Mouse (Mus musculus) kidney, adult 8-10 months (tissue): ENCODE data around the gene Fgf2.
A peak's percentile ranks its signal among the peaks of the same experiment; 100 is the strongest.

Experiments used
- DNase-seq, 2 experiments: peaks; one replicate each; pipeline ENCODE4 v3.0.0; 2022

The Fgf2 gene

GRCm38 (mm10) chr3:37360729-37361128 lies 12.6 kb downstream of the Fgf2 start:
- DNase-seq: no peak

- no peak for DNase-seq
These were observed 17.0 kb downstream of the Fgf2 start for GRCm38 (mm10) chr3:37365144-37365543.

- DNase-seq: no peak
These were observed 17.8 kb downstream of the Fgf2 start for GRCm38 (mm10) chr3:37365976-37366375.

- no peak for DNase-seq
These were observed 18.4 kb downstream of the Fgf2 start for GRCm38 (mm10) chr3:37366381-37367053.

GRCm38 (mm10) chr3:37370407-37370806 lies 22.3 kb downstream of the Fgf2 start:
- no peak for DNase-seq

- DNase-seq: no peak
These were observed 25.6 kb downstream of the Fgf2 start for GRCm38 (mm10) chr3:37373712-37374111.

GRCm38 (mm10) chr3:37377926-37378325 lies 29.8 kb downstream of the Fgf2 start:
- DNase-seq: no peak

GRCm38 (mm10) chr3:37378412-37378811 lies 30.3 kb downstream of the Fgf2 start:
- no peak for DNase-seq

- no peak for DNase-seq
These were observed 31.1 kb downstream of the Fgf2 start for GRCm38 (mm10) chr3:37379201-37379600.

- no peak for DNase-seq
These were observed 32.1 kb downstream of the Fgf2 start for GRCm38 (mm10) chr3:37379930-37380881.

- DNase-seq: no peak
These were observed 33.3 kb downstream of the Fgf2 start for GRCm38 (mm10) chr3:37381457-37381856.

GRCm38 (mm10) chr3:37383096-37383765 lies 35.1 kb downstream of the Fgf2 start:
- no peak for DNase-seq

- DNase-seq: no peak
These were observed 39.2 kb downstream of the Fgf2 start for GRCm38 (mm10) chr3:37387310-37387709.

- no peak for DNase-seq
These were observed 48.9 kb downstream of the Fgf2 start for GRCm38 (mm10) chr3:37396930-37397608.

- DNase-seq: no peak
These were observed 49.5 kb downstream of the Fgf2 start for GRCm38 (mm10) chr3:37397646-37398045.

- DNase-seq: no peak
These were observed 50.7 kb downstream of the Fgf2 start for GRCm38 (mm10) chr3:37398661-37399395.

GRCm38 (mm10) chr3:37401729-37402610 lies 53.8 kb downstream of the Fgf2 start:
- DNase-seq: peak in 1 of 2 experiments; percentile 34

GRCm38 (mm10) chr3:37407598-37407997 lies 59.5 kb downstream of the Fgf2 start:
- DNase-seq: no peak

- DNase-seq: no peak
These were observed 65.3 kb downstream of the Fgf2 start for GRCm38 (mm10) chr3:37413446-37413845.

GRCm38 (mm10) chr3:37414413-37414960 lies 66.3 kb downstream of the Fgf2 start:
- DNase-seq: peak; percentile 60 to 82

- peak in 1 of 2 experiments; percentile 37 for DNase-seq
These were observed 70.2 kb downstream of the Fgf2 start for GRCm38 (mm10) chr3:37418341-37418740.
